Mouse (Mus musculus): ENCODE measurements around the gene Cd40.

DNA sequence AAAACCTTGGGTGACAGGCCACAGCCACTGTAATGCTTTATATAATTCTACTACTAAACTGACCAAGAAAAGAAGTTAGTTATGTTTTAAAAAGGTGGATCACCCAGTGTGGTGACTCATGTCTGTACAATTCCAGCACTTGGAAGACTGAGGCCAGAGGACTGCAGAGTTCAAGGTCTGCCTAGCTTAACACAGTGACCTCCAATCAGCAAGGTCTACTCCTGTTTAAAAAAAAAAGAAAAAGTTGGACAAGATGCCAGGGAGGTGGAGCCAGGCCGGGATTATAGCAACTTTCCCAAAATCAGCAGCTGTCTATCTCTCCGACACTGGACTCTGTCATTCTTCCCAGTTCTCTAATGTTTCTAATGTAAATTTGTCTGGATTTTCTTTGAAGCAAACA, 45.8 kb upstream of the Cd40 start:
- TF ChIP-seq E2F4 (IDR thresholded peaks at IDR 0.05; ENCODE audit: insufficient read depth) (no peak), POLR2A (IDR thresholded peaks at IDR 0.05; ENCODE audit: insufficient read length, low read depth) (no peak), MAX (IDR thresholded peaks at IDR 0.05; ENCODE audit: low read depth) (no peak), CEBPB (IDR thresholded peaks at IDR 0.05; ENCODE audit: insufficient read depth, poor library complexity, severe bottlenecking) (no peak), POLR2AphosphoS2 (IDR thresholded peaks at IDR 0.05; ENCODE audit: insufficient read length, low read depth) (no peak)
